Mouse (Mus musculus) heart, embryonic 14.5 days (tissue): ENCODE measurements around the gene Kif1b. TPM values are rescaled to one million over a fixed set of nuclear protein-coding genes. Genes with fewer than 3 reads are reported as not detected.

Experiments used
- ATAC-seq: fragments of 200-750 bp; cut with Nextera tagmentation; 2 replicates; pipeline ENCODE4 v1.8.0; 2017; ENCODE audit warnings: low read depth, moderate TSS enrichment; ENCODE audit not compliant: insufficient number of reproducible peaks, insufficient read depth, low FRiP score
- H3K27ac ChIP-seq, 2 experiments: fragments of 200-500 bp in 1 of 2; fragments of 300-500 bp in 1 of 2; sonication (generic) in 1 of 2; replicated peaks in 1 of 2; 2 replicates each; pipeline ENCODE4 v1.5.1; 2012 to 2014; ENCODE audit warnings: low read depth in 2 of 2, low read length in 2 of 2, control low read depth in 1 of 2, mild to moderate bottlenecking in 1 of 2, mixed read lengths in 1 of 2; ENCODE audit not compliant: control insufficient read depth in 1 of 2, insufficient read depth in 1 of 2
- H3K27me3 ChIP-seq: fragments of 300-500 bp; sonication (generic); 2 replicates; pipeline ENCODE4 v1.6.1; 2014; ENCODE audit warnings: mild to moderate bottlenecking, low read length, control low read depth; ENCODE audit not compliant: control insufficient read depth, insufficient read depth
- H3K36me3 ChIP-seq: fragments of 300-500 bp; sonication (generic); 2 replicates; pipeline ENCODE4 v1.6.1; 2014; ENCODE audit warnings: mild to moderate bottlenecking, control low read depth, low read length, mixed read lengths; ENCODE audit not compliant: control insufficient read depth, insufficient read depth
- H3K4me1 ChIP-seq, 2 experiments: fragments of 200-500 bp in 1 of 2; fragments of 300-500 bp in 1 of 2; sonication (generic) in 1 of 2; 2 replicates each; pipeline ENCODE4 v1.6.1; 2012 to 2014; ENCODE audit warnings: low read length in 2 of 2, control low read depth in 1 of 2, mixed read lengths in 1 of 2; ENCODE audit not compliant: control insufficient read depth in 2 of 2, insufficient read depth in 2 of 2
- H3K4me2 ChIP-seq: fragments of 300-500 bp; sonication (generic); 2 replicates; pipeline ENCODE4 v1.6.1; 2014; ENCODE audit warnings: mild to moderate bottlenecking, low read length
- H3K4me3 ChIP-seq, 2 experiments: fragments of 200-500 bp in 1 of 2; fragments of 300-500 bp in 1 of 2; sonication (generic) in 1 of 2; 2 replicates each; pipeline ENCODE4 v1.5.1; 2012 to 2014; ENCODE audit warnings: low read length in 2 of 2, mild to moderate bottlenecking in 2 of 2, control low read depth in 1 of 2, low read depth in 1 of 2, moderate library complexity in 1 of 2; ENCODE audit not compliant: control insufficient read depth in 1 of 2, insufficient read depth in 1 of 2
- H3K9ac ChIP-seq: fragments of 300-500 bp; sonication (generic); 2 replicates; pipeline ENCODE4 v1.6.1; 2014; ENCODE audit warnings: mild to moderate bottlenecking, low read length
- H3K9me3 ChIP-seq: fragments of 300-500 bp; sonication (generic); 2 replicates; pipeline ENCODE4 v1.6.1; 2016; ENCODE audit warnings: low read length, control low read depth; ENCODE audit not compliant: control insufficient read depth
- WGBS: fragments of 180-500 bp; shearing (Covaris S2); extraction: QIAGEN DNeasy Blood & Tissue Kit; methylation state at CpG from one replicate; pipeline ENCODE4 v1.1.7; 2014; 5-methylcytosine and 5-hydroxymethylcytosine counted together
- polyA plus RNA-seq: library from polyadenylated mRNA; unstranded; fragments of >200 nt; fragmentation: Nextera tagmentation; extraction: Ambion mirVana; gene quantifications from 2 replicates; pipeline ENCODE4 v1.2.1, GENCODE M21; 2014

Gene Kif1b
- polyA plus RNA-seq, 1 experiment from 2014 or later: 51.9 TPM

DNA sequence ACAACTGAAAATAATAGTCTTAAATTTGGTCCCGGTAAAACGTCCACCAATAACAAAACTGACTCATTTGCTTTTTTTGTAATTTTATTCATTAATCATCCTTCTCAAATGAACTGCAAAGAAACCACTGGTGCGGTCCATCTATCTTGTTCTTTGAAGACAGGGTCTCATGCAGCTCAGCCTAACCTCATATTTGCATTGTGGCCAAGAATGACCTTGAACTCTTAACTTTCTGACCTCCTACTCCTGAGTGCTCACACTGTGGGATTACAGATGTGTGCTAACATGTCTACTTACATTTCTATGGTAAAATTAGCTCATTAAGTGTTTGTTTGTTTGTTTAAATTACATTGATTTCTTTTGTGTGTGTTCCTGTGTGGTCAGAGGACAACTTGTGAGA is 48.6 kb downstream of the Kif1b start:
- Histone ChIP-seq H3K27me3 (no peaks in the 10 kb centered on the region), H3K36me3 (peaks cover 70% of the 10 kb centered on the region), H3K9ac (no peak overlapping the region), H3K4me3 (no peak overlapping the region), H3K27ac (no peak overlapping the region), H3K9me3 (no peaks in the 10 kb centered on the region), H3K4me2 (no peak overlapping the region), H3K4me1 (peaks cover 3 to 20% of the 10 kb centered on the region in 2 experiments)
- ATAC-seq: no peak
- WGBS: 91% methylated on average over 3 of the region's 3 CpGs

DNA sequence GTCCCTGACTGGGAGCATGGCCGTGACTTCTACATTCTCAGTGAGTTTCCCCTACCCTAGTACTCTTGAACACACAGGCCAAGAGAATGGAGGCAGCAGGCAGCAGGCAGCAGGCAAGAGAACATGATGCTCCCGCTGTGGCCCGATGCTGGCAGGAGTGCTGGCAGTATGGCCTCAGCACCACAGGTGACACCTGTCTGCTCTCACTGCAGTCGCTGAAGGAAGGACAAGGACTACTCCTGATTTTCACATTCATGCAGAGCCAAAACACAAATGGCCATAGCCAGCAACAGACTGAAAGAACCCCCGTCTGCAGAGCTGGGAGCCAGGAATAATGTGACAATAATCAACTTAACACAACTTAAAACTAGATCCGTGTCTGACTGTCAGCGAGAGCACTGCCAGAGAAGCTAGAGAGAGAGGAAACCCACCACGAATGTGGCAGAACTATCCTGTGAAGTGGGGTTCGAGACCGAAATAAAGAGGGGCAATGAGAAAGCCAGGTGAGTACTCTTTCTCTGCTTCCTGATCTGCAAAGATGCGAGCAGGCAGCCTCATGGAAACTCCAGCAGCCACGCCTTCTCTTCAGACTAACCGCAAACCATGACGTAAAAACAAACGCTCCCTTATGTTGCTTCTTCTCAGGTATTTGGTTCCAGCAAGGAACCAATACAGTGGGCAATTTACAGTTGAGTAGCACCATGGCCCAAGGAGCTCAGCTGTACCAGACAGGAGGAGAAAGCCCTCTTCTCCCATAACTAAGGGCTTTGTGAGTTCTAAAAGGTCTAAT is 50.8 kb downstream of the Kif1b start:
- H3K4me1 ChIP-seq: peaks cover 3 to 20% of the 10 kb centered on the region in 2 experiments
- H3K4me3 ChIP-seq: no peak overlapping the region
- no peak overlapping the region for H3K9ac ChIP-seq
- peak overlapping the region; percentile 23 to 66; a peak in 1 of 4 replicates for H3K27ac ChIP-seq
- no peaks in the 10 kb centered on the region for H3K27me3 ChIP-seq
- H3K36me3 ChIP-seq: peaks cover 68% of the 10 kb centered on the region
- no peaks in the 10 kb centered on the region for H3K9me3 ChIP-seq
- 91% methylated on average over 15 of the region's 15 CpGs for WGBS
- H3K4me2 ChIP-seq: no peak overlapping the region
- ATAC-seq: no peak

DNA sequence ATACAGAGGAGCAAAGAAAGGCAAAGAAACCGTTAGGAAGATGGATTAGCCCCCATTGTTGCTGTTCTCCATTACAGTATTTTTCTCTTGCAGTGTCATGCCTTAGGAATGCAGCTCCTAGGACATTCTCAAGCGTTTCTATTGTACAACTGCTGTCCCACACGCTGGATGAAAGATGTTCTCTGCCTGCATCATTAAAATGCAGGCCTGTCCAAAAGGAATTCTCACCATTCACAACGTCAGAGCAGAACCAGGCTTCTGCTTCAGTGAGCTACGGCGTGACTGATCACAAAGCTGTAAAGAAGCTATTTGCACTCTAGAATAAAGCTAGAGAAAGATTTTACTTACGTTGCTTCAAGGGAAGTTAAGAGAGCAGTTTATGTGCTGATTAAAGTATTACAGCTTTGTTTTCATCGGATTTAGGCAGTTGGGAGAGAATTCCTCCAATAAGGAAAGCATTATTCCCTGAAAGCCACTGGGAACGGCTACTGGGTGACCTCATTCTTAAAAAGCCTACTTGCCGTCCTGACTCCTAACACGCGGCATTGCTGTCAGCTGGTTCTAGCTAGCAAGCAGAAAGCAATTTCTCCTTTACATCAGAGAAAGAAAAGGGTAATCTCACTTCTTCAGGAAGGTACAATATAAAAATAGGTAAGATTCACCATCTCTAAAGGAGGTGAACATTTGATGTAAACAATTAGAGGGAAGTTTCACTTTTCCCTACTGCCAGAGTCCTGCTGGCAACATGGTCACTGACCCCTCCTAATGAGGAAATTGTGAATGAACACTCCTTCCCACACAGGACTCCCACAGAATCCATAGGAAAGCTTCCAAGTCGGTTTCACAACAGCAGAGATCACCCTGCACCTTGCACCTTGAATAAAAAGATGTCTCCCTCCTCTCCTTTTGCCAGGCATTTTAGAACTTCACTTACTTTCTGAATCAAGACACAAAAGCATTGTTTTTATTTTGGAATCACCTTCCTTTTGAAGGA is 51.9 kb downstream of the Kif1b start:
- WGBS: 29% methylated on average over 13 of the region's 13 CpGs
- Histone ChIP-seq H3K9me3 (no peaks in the 10 kb centered on the region), H3K4me2 (peak overlapping the region; percentile 40), H3K27ac (peak overlapping the region; percentile 66 to 70), H3K36me3 (peaks cover 69% of the 10 kb centered on the region), H3K4me1 (peaks cover 3 to 20% of the 10 kb centered on the region in 2 experiments), H3K9ac (peak overlapping the region; percentile 23; the same call in 1 of the 2 replicates), H3K27me3 (no peaks in the 10 kb centered on the region), H3K4me3 (no peak overlapping the region)
- ATAC-seq: no peak

DNA sequence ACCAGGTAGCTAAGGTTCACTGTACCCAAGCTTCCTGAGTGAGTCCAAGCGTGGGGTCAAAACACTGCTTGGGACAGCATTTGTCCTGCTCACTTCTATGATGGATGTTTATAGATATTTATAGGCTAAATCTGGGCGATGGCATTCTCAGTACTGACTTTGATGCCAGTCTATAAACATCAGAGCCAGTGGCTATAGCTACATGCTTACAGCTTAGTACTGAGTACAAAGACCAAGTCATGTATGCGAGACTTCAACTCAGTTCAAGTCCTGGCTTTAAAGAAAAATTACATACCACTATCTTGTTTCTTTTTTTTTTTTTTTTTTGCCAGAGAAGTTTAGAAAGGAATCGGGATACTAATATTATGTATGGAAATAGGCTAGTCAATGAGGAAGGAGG is 52.7 kb downstream of the Kif1b start:
- H3K9me3 ChIP-seq: no peaks in the 10 kb centered on the region
- H3K4me2 ChIP-seq: no peak overlapping the region
- WGBS: 76% methylated on average over 4 of the region's 4 CpGs
- H3K4me3 ChIP-seq: no peak overlapping the region
- ATAC-seq: no peak
- H3K36me3 ChIP-seq: peaks cover 75% of the 10 kb centered on the region
- peak overlapping the region; percentile 66 to 70; a peak in 3 of 4 replicates for H3K27ac ChIP-seq
- no peaks in the 10 kb centered on the region for H3K27me3 ChIP-seq
- no peak overlapping the region for H3K9ac ChIP-seq
- H3K4me1 ChIP-seq: peaks cover 3 to 20% of the 10 kb centered on the region in 2 experiments

DNA sequence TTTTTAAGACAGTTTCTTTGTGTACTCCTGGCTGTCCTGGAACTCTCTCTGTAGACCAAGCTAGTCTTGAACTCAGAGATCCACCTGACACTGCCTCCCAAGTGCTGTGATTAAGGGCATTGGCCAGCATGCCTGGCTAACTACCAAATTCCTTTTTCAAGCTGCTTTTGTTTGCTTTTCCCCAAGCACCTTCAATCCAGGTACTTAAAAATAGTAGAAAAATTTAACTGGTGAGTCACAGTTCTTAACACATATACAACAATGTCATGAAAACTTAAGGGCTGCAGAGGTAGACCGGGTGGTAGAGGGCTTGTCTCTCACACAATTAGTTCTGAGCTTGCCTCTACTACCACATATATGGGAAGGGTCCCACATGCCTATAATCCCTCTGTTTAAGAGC is 58.2 kb downstream of the Kif1b start:
- Histone ChIP-seq H3K4me3 (no peak overlapping the region), H3K4me1 (no peaks in the 10 kb centered on the region), H3K27me3 (no peaks in the 10 kb centered on the region), H3K27ac (no peak overlapping the region), H3K4me2 (no peak overlapping the region), H3K9me3 (no peaks in the 10 kb centered on the region), H3K36me3 (peaks cover 95% of the 10 kb centered on the region), H3K9ac (no peak overlapping the region)
- no peak for ATAC-seq
- WGBS: 81% methylated on average over 1 of the region's 1 CpGs

DNA sequence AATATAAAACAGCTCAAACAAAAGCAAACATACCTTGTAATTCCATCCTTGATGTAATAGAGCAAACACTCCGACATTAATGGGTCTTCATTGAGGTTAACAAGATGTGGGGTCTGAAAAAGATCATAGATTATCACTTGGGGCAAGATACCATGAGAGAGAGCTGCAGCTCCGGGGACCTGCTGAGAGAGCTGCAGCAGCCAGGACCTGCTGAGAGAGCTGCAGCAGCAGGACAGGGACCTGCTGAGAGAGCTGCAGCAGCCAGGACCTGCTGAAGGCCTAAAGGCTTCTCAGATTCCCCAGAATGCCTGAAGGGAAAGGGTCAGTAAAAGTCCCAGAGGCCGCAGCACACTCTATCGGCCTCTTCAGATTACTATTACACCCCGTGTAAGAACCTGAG is 59.7 kb downstream of the Kif1b start:
- Histone ChIP-seq H3K27me3 (no peaks in the 10 kb centered on the region), H3K4me3 (no peak overlapping the region), H3K4me2 (no peak overlapping the region), H3K9me3 (no peaks in the 10 kb centered on the region), H3K27ac (no peak overlapping the region), H3K9ac (no peak overlapping the region), H3K36me3 (peaks cover 98% of the 10 kb centered on the region), H3K4me1 (no peaks in the 10 kb centered on the region)
- 74% methylated on average over 5 of the region's 5 CpGs for WGBS
- no peak for ATAC-seq

DNA sequence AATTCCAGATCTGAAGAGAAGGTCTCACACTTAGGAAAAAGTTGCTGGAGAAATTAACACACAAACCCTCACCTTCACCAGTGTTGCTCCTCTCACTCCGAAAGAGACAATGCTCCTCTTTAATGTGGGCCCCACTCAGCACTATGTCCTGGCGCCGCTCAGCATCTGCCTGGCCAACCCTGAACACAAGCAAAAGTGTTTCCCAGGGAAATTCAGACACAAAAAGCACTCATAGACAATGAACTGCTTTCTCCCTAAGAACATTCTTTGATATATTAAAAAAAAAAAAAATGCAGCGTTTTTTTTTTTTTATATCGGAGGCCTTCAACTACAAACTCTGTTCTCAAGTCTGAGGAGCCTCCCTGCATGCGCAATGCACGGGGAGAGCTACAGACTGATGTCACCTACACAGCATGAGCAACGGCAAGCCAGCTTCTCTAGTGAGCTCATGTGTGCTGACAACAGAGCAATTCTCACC is 60.3 kb downstream of the Kif1b start:
- ATAC-seq: no peak
- Histone ChIP-seq H3K4me1 (no peaks in the 10 kb centered on the region), H3K27me3 (no peaks in the 10 kb centered on the region), H3K9ac (no peak overlapping the region), H3K4me2 (no peak overlapping the region), H3K9me3 (no peaks in the 10 kb centered on the region), H3K4me3 (no peak overlapping the region), H3K27ac (no peak overlapping the region), H3K36me3 (peaks cover 98% of the 10 kb centered on the region)
- WGBS: 80% methylated on average over 8 of the region's 8 CpGs
